Mouse (Mus musculus) heart, adult 8-10 months (tissue): ENCODE results near the gene Tcl1b4. TPM values are rescaled to one million over a fixed set of nuclear protein-coding genes. Genes with fewer than 3 reads are reported as not detected.

ENCODE experiments used
- DNase-seq: peaks from one replicate; pipeline ENCODE4 v3.0.0; 2022; ENCODE audit warnings: low spot score
- total RNA-seq, 4 experiments: library from RNA; stranded (reverse); gene quantifications; 2 replicates each; pipeline ENCODE4 v1.2.4; 2022

The Tcl1b4 gene
- total RNA-seq, 4 experiments from 2014 or later, result not detected

DNA sequence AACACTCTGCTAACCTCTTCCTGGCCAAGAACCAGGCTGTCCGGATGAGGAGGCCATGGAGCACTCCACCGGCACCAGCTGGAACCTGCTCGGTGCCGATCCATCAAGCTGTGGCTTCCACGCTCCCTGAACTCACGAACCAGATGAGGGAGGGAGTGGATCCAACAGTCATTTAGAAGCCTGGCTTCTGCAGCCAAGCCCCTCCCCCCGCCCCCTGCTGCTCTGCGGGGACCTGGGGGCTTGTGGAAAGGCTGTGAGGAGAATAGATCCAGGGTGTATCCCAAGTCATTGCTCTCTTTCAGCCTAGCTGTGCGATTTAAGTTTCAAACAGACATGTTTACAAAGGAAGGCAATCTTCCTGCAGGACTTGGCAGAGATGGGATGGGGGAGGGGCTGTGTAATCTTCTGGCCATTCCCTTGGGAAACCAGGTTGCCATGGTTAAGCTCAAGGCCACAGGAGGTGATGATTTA, 47.0 kb downstream of the Tcl1b4 start:
- DNase-seq, result no peak

DNA sequence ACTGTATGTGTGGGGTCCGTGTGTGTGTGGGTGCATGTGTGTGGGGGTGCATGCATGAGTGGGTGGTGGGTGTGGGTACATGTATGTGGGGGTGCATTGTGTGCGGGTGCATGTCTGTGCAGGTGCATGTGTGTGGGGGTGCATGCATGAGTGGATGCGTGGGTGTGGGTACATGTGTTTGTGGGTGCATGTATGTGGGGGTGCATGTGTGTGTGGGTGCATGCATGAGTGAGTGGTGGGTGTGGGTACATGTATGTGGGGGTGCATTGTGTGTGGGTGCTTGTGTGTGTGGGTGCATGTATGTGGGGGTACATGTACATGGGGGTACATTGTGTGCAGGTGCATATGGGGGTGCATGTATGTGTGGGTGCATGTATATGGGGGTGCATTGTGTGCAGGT, 52.0 kb downstream of the Tcl1b4 start:
- DNase-seq, result no peak

Other genes starting within 250 kb of the Tcl1b4 start
- 10 to 100 TPM in 1 of 4 experiments, 1 to 10 TPM in 3; 7.2 to 10.5 (median 7.7) TPM for gene Syne3, start 192.1 kb upstream of the Tcl1b4 start, total RNA-seq
- 100 to 1,000 TPM in 1 of 4 experiments, 10 to 100 TPM in 3; 74.2 to 104 (median 85.4) TPM for gene Glrx5, start 169.3 kb upstream of the Tcl1b4 start, total RNA-seq
- gene Tcl1b2, start 55.9 kb upstream of the Tcl1b4 start, total RNA-seq, result not detected
- not detected for gene Tcl1b1, start 42.3 kb upstream of the Tcl1b4 start, total RNA-seq
- gene Tcl1b5, start 25.6 kb upstream of the Tcl1b4 start, total RNA-seq, result not detected
- gene Tcl1b3, start 10.9 kb upstream of the Tcl1b4 start, total RNA-seq, result not detected
- not detected for gene Tcl1, start 20.8 kb downstream of the Tcl1b4 start, total RNA-seq
- gene Tunar, start 131.9 kb downstream of the Tcl1b4 start, total RNA-seq, result under 1 TPM in 2 of 4 experiments, not detected in 2; 0.19 to 0.22 TPM